Mouse (Mus musculus): ENCODE results near the gene Hsp90ab1.

- TF ChIP-seq POLR2A (IDR thresholded peaks at IDR 0.05; ENCODE audit: insufficient read depth, low read depth, low read length) (no peak), EP300 (IDR thresholded peaks at IDR 0.05; ENCODE audit: insufficient read depth, low read depth, low read length) (no peak), CTCF (IDR thresholded peaks at IDR 0.05) (no peak)
Observed at GRCm38 (mm10) chr17:45547461-45548190, 25.4 kb downstream of the Hsp90ab1 start.
